Mouse (Mus musculus): ENCODE data around the gene Tcea2. TPM values are rescaled to one million over a fixed set of nuclear protein-coding genes. Genes with fewer than 3 reads are reported as not detected.

Gene Tcea2
- polyA plus RNA-seq, 1 experiment from 2014 or later, result 35.7 TPM

DNA sequence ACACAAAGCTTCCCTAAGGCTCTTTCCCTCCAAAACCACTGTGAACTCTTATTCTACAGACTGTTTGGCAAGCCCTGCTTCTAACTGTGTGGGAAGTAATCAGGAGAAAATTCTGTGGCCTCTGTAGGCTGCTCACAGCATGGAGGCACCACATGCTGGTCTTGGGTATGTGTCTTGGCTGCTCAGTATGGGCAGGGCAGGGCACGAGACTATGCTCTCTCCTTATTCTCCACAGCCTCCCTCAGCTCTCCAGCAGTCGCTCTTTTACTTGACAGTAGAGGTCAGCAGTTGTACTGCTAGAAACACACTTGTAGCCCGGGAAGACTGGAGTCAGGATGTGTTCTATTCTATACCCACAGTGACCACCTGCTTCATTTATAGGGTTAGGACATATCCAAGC is 40.0 kb downstream of the Tcea2 start:
- Histone ChIP-seq H3K9me3 (no peaks in the 10 kb centered on the region), H3K9ac (replicated peaks) (no peak overlapping the region), H3K4me1 (replicated peaks) (peaks cover 46% of the 10 kb centered on the region), H3K27ac (no peak overlapping the region), H3K27me3 (no peaks in the 10 kb centered on the region), H3K36me3 (peaks cover 32% of the 10 kb centered on the region), H3K4me3 (replicated peaks) (no peak overlapping the region), H3K4me2 (replicated peaks) (no peak overlapping the region)
- 34% methylated on average over 3 of the region's 3 CpGs for WGBS
- ATAC-seq, result no peak

DNA sequence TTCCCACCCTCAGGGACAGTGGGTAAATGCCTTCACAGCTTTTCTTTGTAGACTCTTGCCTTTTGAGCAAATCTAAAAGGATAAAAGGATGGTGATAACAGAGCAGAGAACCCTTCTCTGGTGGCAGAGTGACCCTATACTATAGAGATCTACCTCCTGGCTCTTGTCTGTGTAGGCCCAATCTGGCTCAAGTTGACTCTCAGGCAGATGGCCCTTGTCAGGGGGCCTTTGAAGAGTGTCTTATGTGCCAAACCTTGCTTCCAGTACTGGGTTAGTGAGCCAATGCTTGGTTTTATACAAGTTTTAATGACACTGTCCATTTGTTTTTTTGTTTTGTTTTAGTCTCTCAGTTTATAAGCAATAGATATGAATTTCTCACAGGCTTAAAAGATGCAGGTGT is 41.1 kb downstream of the Tcea2 start:
- Histone ChIP-seq H3K4me3 (replicated peaks) (no peak overlapping the region), H3K27ac (no peak overlapping the region), H3K4me2 (replicated peaks) (no peak overlapping the region), H3K9ac (replicated peaks) (no peak overlapping the region), H3K27me3 (no peaks in the 10 kb centered on the region), H3K9me3 (no peaks in the 10 kb centered on the region), H3K36me3 (peaks cover 43% of the 10 kb centered on the region), H3K4me1 (replicated peaks) (peaks cover 34% of the 10 kb centered on the region)
- ATAC-seq, result no peak

DNA sequence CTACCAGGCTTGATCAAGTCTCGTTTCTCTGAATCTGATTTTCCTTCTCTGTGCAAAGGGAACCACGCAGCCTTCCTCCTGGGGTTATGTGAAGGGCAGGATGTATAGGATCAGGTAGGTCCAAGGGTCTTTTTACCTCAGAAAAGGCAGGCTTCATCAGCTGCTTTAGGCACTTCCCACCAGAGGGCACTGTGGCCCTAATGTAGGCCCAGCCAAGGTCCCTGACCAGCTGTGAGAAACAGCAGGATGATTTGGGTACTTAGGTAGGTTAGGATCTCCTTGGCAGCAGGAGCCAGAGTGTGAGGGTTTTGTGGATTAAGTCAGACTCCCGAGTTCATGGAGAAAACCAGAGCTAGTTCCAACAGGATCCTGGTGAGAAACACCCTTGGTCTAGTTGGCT is 42.1 kb downstream of the Tcea2 start:
- H3K27ac ChIP-seq, result no peak overlapping the region
- peaks cover 29% of the 10 kb centered on the region for H3K4me1 ChIP-seq (replicated peaks)
- peaks cover 52% of the 10 kb centered on the region for H3K36me3 ChIP-seq
- ATAC-seq, result peak; percentile 61; the same call in 1 of the 2 replicates
- no peak overlapping the region for H3K4me3 ChIP-seq (replicated peaks)
- no peak overlapping the region for H3K9ac ChIP-seq (replicated peaks)
- no peak overlapping the region for H3K4me2 ChIP-seq (replicated peaks)
- no peaks in the 10 kb centered on the region for H3K9me3 ChIP-seq
- 11% methylated on average over 3 of the region's 3 CpGs for WGBS
- no peaks in the 10 kb centered on the region for H3K27me3 ChIP-seq

DNA sequence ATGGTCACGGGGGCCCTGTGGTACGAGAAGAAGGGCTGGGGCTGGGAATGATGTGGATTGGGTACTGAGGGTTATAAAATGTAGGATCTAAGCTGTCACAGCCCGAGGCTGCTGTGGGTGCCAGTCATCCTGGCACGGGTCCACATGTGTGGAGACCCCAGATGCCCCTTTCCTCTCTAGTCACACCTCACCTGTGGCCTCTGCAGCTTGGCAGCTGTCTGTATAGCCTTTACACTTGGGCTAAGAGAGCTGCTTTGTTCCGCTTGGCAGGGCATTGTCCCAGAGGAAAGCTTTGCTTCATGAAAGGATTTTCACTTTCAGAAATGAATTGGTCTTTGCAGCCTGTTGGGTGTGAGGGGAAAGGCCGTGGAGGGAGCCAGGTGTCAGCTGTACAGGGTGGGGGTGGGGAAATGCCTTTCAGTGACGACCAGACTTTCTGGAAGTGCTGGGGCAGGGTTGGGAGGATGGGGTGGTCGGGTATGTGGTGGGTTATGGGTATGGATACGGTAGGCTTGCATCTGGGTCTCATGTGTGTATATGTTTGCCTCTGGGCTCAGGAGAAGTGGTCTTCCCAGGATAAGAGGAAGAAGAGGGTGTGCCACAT is 47.7 kb downstream of the Tcea2 start:
- Histone ChIP-seq H3K4me3 (replicated peaks) (no peak overlapping the region), H3K9me3 (no peaks in the 10 kb centered on the region), H3K27ac (peak overlapping the region; percentile 35; the same call in 1 of the 2 replicates), H3K9ac (replicated peaks) (0 out of 2 replicates have a peak overlapping the region, but pooled peaks have one; percentile 37), H3K36me3 (peaks cover 38% of the 10 kb centered on the region), H3K4me1 (replicated peaks) (peaks cover 21% of the 10 kb centered on the region), H3K27me3 (no peaks in the 10 kb centered on the region), H3K4me2 (replicated peaks) (no peak overlapping the region)
- WGBS, result 36% methylated on average over 9 of the region's 9 CpGs
- ATAC-seq, result peak; percentile 77

DNA sequence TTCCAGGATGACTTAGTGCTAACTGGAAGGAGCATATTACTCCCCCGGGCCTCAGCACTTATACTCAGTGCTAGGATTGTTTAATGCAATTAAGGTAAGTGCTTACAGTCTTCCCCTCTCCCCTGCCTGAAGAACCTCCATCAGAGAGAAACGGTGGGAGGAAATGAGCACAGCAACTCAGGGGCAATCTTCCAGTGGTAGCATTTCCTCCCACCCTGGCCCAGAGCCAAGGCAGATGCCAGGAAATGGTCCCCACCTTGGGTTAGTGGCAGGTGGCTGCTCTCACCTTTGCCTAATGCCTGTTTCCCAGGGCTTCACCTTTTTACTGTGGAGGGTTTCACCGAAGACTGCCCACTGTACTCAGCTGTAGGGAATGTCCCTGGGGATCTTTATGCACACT is 49.9 kb downstream of the Tcea2 start:
- Histone ChIP-seq H3K27me3 (no peaks in the 10 kb centered on the region), H3K4me3 (replicated peaks) (no peak overlapping the region), H3K4me1 (replicated peaks) (peaks cover 15% of the 10 kb centered on the region), H3K4me2 (replicated peaks) (no peak overlapping the region), H3K36me3 (peaks cover 35% of the 10 kb centered on the region), H3K27ac (no peak overlapping the region), H3K9ac (replicated peaks) (no peak overlapping the region), H3K9me3 (no peaks in the 10 kb centered on the region)
- WGBS, result 70% methylated on average over 3 of the region's 3 CpGs
- no peak for ATAC-seq

Other genes with a start within 250 kb of the Tcea2 start
- 24.1 and 24.3 TPM in 2 replicates for gene Zbtb46, start 220.9 kb upstream of the Tcea2 start, polyA plus RNA-seq (2015; fragmentation: Nextera tagmentation; extraction: Ambion mirVana)
- not detected in 2 replicates for gene Abhd16b, start 187.1 kb upstream of the Tcea2 start, polyA plus RNA-seq (2015; fragmentation: Nextera tagmentation; extraction: Ambion mirVana)
- gene Tpd52l2, start 183.2 kb upstream of the Tcea2 start, polyA plus RNA-seq (2015; fragmentation: Nextera tagmentation; extraction: Ambion mirVana), result 116 and 121 TPM in 2 replicates
- 198 and 209 TPM in 2 replicates for gene Dnajc5, start 159.8 kb upstream of the Tcea2 start, polyA plus RNA-seq (2015; fragmentation: Nextera tagmentation; extraction: Ambion mirVana)
- gene Uckl1, start 95.4 kb upstream of the Tcea2 start, polyA plus RNA-seq (2015; fragmentation: Nextera tagmentation; extraction: Ambion mirVana), result 71.2 and 82.5 TPM in 2 replicates
- 71.7 and 72.8 TPM in 2 replicates for gene Prpf6, start 88.4 kb upstream of the Tcea2 start, polyA plus RNA-seq (2015; fragmentation: Nextera tagmentation; extraction: Ambion mirVana)
- gene Zfp512b, start 87.5 kb upstream of the Tcea2 start, polyA plus RNA-seq (2015; fragmentation: Nextera tagmentation; extraction: Ambion mirVana), result 68.1 and 70.2 TPM in 2 replicates
- gene Samd10, start 81.1 kb upstream of the Tcea2 start, polyA plus RNA-seq (2015; fragmentation: Nextera tagmentation; extraction: Ambion mirVana), result 171 and 176 TPM in 2 replicates
- not detected in 2 replicates for gene Gm29797, start 23.3 kb upstream of the Tcea2 start, polyA plus RNA-seq (2015; fragmentation: Nextera tagmentation; extraction: Ambion mirVana)
- 13.7 and 14.2 TPM in 2 replicates for gene Sox18, start 8.7 kb upstream of the Tcea2 start, polyA plus RNA-seq (2015; fragmentation: Nextera tagmentation; extraction: Ambion mirVana)
- gene Rgs19, start 13.7 kb downstream of the Tcea2 start, polyA plus RNA-seq (2015; fragmentation: Nextera tagmentation; extraction: Ambion mirVana), result 38.9 and 40.4 TPM in 2 replicates
- not detected in 2 replicates for gene Lkaaear1, start 18.1 kb downstream of the Tcea2 start, polyA plus RNA-seq (2015; fragmentation: Nextera tagmentation; extraction: Ambion mirVana)
- 82.3 and 83.9 TPM in 2 replicates for gene Oprl1, start 34.7 kb downstream of the Tcea2 start, polyA plus RNA-seq (2015; fragmentation: Nextera tagmentation; extraction: Ambion mirVana)
- gene Myt1, start 83.0 kb downstream of the Tcea2 start, polyA plus RNA-seq (2015; fragmentation: Nextera tagmentation; extraction: Ambion mirVana), result 46.9 and 49.2 TPM in 2 replicates
- 36.3 and 38.2 TPM in 2 replicates for gene Pcmtd2, start 157.5 kb downstream of the Tcea2 start, polyA plus RNA-seq (2015; fragmentation: Nextera tagmentation; extraction: Ambion mirVana)
- 98.4 and 110 TPM in 2 replicates for gene Polr3k, start 184.0 kb downstream of the Tcea2 start, polyA plus RNA-seq (2015; fragmentation: Nextera tagmentation; extraction: Ambion mirVana)

Data from midbrain, embryonic 13.5 days (tissue).